Mouse (Mus musculus): ENCODE measurements around the gene Acox3.

- TF ChIP-seq POLR2A (IDR thresholded peaks at IDR 0.05; ENCODE audit: extremely low read depth, insufficient read depth, low read length) (no peak), CTCF (IDR thresholded peaks at IDR 0.05; ENCODE audit: extremely low read depth, insufficient read depth, low read length) (no peak)
Observed at GRCm38 (mm10) chr5:35652872-35653271, 70.0 kb downstream of the Acox3 start.
